Mouse (Mus musculus): ENCODE measurements around the gene Gm11549. TPM values are rescaled to one million over a fixed set of nuclear protein-coding genes. Genes with fewer than 3 reads are reported as not detected.

The Gm11549 gene
- total and polyA plus RNA-seq, 3 experiments: not detected

DNA sequence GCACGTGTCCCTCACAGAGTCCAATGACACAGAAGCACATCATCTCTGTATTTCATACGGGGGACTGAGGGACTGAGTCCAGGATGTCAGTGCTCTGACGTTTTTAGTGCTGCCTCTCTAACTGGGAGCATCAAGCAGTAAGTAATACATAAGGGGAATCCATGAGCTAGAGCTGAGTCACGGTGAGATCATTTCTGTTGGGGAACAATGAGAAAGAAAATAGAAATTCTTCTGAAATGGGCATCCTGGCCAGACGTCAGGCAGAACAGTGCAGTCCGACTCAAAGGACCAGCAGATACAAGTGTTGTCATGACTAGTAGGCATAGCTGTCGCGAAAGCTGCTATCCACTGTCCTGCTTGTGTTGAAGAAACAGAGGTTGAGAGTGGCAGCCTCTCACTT, 20.6 kb downstream of the Gm11549 start:
- dilution Hi-C loops (cut with MboI; ENCODE audit: extremely low pct_ligation_motif_present, extremely low pct_unique_long_range_greater_than_20kb, low sequenced_read_pairs) (no loop called here), in situ Hi-C loops (cut with MboI; ENCODE audit: low pct_ligation_motif_present, low pct_unique_long_range_greater_than_20kb, low sequenced_read_pairs) (no loop called here)
- TF ChIP-seq NELFE (IDR thresholded peaks at IDR 0.05; ENCODE audit: low read depth, low read length) (no peak), TBP (conservative IDR thresholded peaks at IDR 0.05; ENCODE audit: low read depth, low read length) (no peak), BHLHE40 (IDR thresholded peaks at IDR 0.05; ENCODE audit: low read depth, low read length) (no peak), SIN3A (IDR thresholded peaks at IDR 0.05; ENCODE audit: low read length) (no peak), PAX5 (IDR thresholded peaks at IDR 0.05; ENCODE audit: low read length) (no peak), IRF4 (IDR thresholded peaks at IDR 0.05; ENCODE audit: low read depth, low read length) (no peak), TCF12 (IDR thresholded peaks at IDR 0.05; ENCODE audit: low read depth, low read length) (no peak), USF1 (IDR thresholded peaks at IDR 0.05; ENCODE audit: low read depth, low read length) (no peak), ZMIZ1 (IDR thresholded peaks at IDR 0.05; ENCODE audit: low read depth, low read length) (no peak), ZNF384 (IDR thresholded peaks at IDR 0.05; ENCODE audit: low read depth, low read length) (no peak), E2F4 (IDR thresholded peaks at IDR 0.05; ENCODE audit: insufficient replicate concordance, low read depth, low read length) (no peak), CTCF (conservative IDR thresholded peaks at IDR 0.05 in 1 of 2, IDR thresholded peaks at IDR 0.05 in 1 of 2; ENCODE audit: low read depth in 2 of 2, low read length in 2 of 2) (no peak)
- Histone ChIP-seq H3K79me2 (replicated peaks; ENCODE audit: control insufficient read depth, extremely low read depth, insufficient read depth, poor library complexity, severe bottlenecking) (no peaks in the 10 kb centered on the region), H3K9me3 (replicated peaks; ENCODE audit: low read length) (no peaks in the 10 kb centered on the region), H3K4me1 (ENCODE audit: control insufficient read depth in 1 of 2, insufficient read depth in 2 of 2) (peaks cover 3 to 6% of the 10 kb centered on the region in 2 experiments), H3K27ac (ENCODE audit: insufficient read depth, low read depth) (no peak overlapping the region), H3K36me3 (replicated peaks in 1 of 2; ENCODE audit: control insufficient read depth in 1 of 2, insufficient read depth in 1 of 2, low read length in 1 of 2) (no peaks in the 10 kb centered on the region), H3K9ac (ENCODE audit: insufficient read depth, low read depth) (no peak overlapping the region), H3K4me2 (ENCODE audit: insufficient read depth, low read depth, poor library complexity, severe bottlenecking) (no peak overlapping the region), H3K27me3 (replicated peaks) (no peaks in the 10 kb centered on the region), H3K4me3 (replicated peaks in 1 of 3; ENCODE audit: low read depth in 2 of 3, low read length in 2 of 3, poor library complexity in 1 of 3) (no peak overlapping the region)
- no peak for DNase-seq (ENCODE audit: extremely low read depth)

DNA sequence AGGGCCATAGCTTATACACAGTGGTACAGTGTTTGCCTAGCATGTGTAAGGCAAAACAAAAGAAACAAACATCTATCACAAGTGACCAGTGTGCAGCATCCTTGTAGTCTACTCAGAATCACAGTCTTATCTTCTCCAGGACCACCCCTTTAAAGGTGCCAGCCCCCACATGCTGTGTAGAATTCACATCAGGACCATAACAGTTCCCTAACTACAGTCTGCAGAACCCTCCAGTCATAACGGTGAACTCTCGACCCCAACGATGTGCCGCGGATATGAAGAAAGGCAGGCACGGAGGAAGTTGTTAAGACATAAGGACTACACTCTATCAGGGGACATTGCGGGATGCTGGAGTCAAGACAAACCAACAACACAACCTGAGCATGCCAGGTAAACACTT, 22.2 kb downstream of the Gm11549 start:
- Histone ChIP-seq H3K9ac (ENCODE audit: insufficient read depth, low read depth) (no peak overlapping the region), H3K36me3 (replicated peaks in 1 of 2; ENCODE audit: control insufficient read depth in 1 of 2, insufficient read depth in 1 of 2, low read length in 1 of 2) (no peaks in the 10 kb centered on the region), H3K27ac (ENCODE audit: insufficient read depth, low read depth) (no peak overlapping the region), H3K4me2 (ENCODE audit: insufficient read depth, low read depth, poor library complexity, severe bottlenecking) (no peak overlapping the region), H3K27me3 (replicated peaks) (no peaks in the 10 kb centered on the region), H3K79me2 (replicated peaks; ENCODE audit: control insufficient read depth, extremely low read depth, insufficient read depth, poor library complexity, severe bottlenecking) (no peaks in the 10 kb centered on the region), H3K4me1 (ENCODE audit: control insufficient read depth in 1 of 2, insufficient read depth in 2 of 2) (peaks cover 0 to 17% of the 10 kb centered on the region in 2 experiments; a peak in 2 of 4 replicates), H3K4me3 (replicated peaks in 1 of 3; ENCODE audit: low read depth in 2 of 3, low read length in 2 of 3, poor library complexity in 1 of 3) (no peak overlapping the region), H3K9me3 (replicated peaks; ENCODE audit: low read length) (no peaks in the 10 kb centered on the region)
- TF ChIP-seq EP300 (IDR thresholded peaks at IDR 0.05; ENCODE audit: low read length): no peak
- TF ChIP-seq MAX (IDR thresholded peaks at IDR 0.05; ENCODE audit: low read length): no peak
- no peak for TF ChIP-seq MAZ (IDR thresholded peaks at IDR 0.05; ENCODE audit: low read depth, low read length)
- TF ChIP-seq NRF1 (IDR thresholded peaks at IDR 0.05; ENCODE audit: low read depth, low read length): no peak
- TF ChIP-seq IRF4 (IDR thresholded peaks at IDR 0.05; ENCODE audit: low read depth, low read length): no peak
- no peak for TF ChIP-seq TBP (conservative IDR thresholded peaks at IDR 0.05; ENCODE audit: low read depth, low read length)
- no peak for TF ChIP-seq BHLHE40 (IDR thresholded peaks at IDR 0.05; ENCODE audit: low read depth, low read length)
- TF ChIP-seq MAFK (IDR thresholded peaks at IDR 0.05; ENCODE audit: insufficient replicate concordance, low read length): no peak
- TF ChIP-seq MXI1 (IDR thresholded peaks at IDR 0.05; ENCODE audit: low read depth, low read length): no peak
- TF ChIP-seq HCFC1 (IDR thresholded peaks at IDR 0.05; ENCODE audit: low read depth, low read length): no peak
- no peak for TF ChIP-seq GABPA (IDR thresholded peaks at IDR 0.05; ENCODE audit: insufficient replicate concordance, low read depth, low read length)
- TF ChIP-seq POLR2A (IDR thresholded peaks at IDR 0.05; ENCODE audit: low read depth, low read length): no peak
- TF ChIP-seq MYC (IDR thresholded peaks at IDR 0.05; ENCODE audit: low read depth, low read length): no peak
- no peak for TF ChIP-seq ELF1 (IDR thresholded peaks at IDR 0.05; ENCODE audit: low read depth, low read length)
- TF ChIP-seq SIN3A (IDR thresholded peaks at IDR 0.05; ENCODE audit: low read length): no peak
- TF ChIP-seq MEF2A (IDR thresholded peaks at IDR 0.05; ENCODE audit: borderline replicate concordance, low read depth, low read length): no peak
- no peak for TF ChIP-seq UBTF (IDR thresholded peaks at IDR 0.05; ENCODE audit: low read depth, low read length)
- no peak for TF ChIP-seq USF1 (IDR thresholded peaks at IDR 0.05; ENCODE audit: low read depth, low read length)
- no peak for TF ChIP-seq PAX5 (IDR thresholded peaks at IDR 0.05; ENCODE audit: low read length)
- TF ChIP-seq SMC3 (IDR thresholded peaks at IDR 0.05; ENCODE audit: low read depth, low read length): no peak
- in situ Hi-C loops (cut with MboI; ENCODE audit: low pct_ligation_motif_present, low pct_unique_long_range_greater_than_20kb, low sequenced_read_pairs): loop anchor here (10.0 kb wide), 1 partner anchor 55 kb away; no protein-coding TSS in a partner anchor
- dilution Hi-C loops (cut with MboI; ENCODE audit: extremely low pct_ligation_motif_present, extremely low pct_unique_long_range_greater_than_20kb, low sequenced_read_pairs): no loop called here
- DNase-seq (ENCODE audit: extremely low read depth): no peak

Measured in CH12.LX (cell line).